Mouse (Mus musculus): Measurements from ENCODE around the gene Mmp19. TPM values are rescaled to one million over a fixed set of nuclear protein-coding genes. Genes with fewer than 3 reads are reported as not detected.
A peak's percentile ranks its signal among the peaks of the same experiment; 100 is the strongest.

Gene Mmp19
- 0.73 and 1.6 TPM in 2 replicates for polyA plus RNA-seq (2015; fragmentation: Nextera tagmentation; extraction: Ambion mirVana)

- H3K4me3 ChIP-seq (replicated peaks): no peak within 1 kb of the TSS
- ATAC-seq (replicated peaks; ENCODE audit: low FRiP score): no peak
- 79% methylated on average over 7 of the region's 7 CpGs for WGBS
- H3K9ac ChIP-seq: no peak within 1 kb of the TSS
- no peaks in the 10 kb centered on the region for H3K36me3 ChIP-seq
- no peak within 1 kb of the TSS for H3K27ac ChIP-seq
- H3K4me2 ChIP-seq: no peak within 1 kb of the TSS
- no peaks in the 10 kb centered on the region for H3K9me3 ChIP-seq (replicated peaks)
- no peaks in the 10 kb centered on the region for H3K4me1 ChIP-seq
- H3K27me3 ChIP-seq: peaks cover 2% of the 10 kb centered on the region; the same call in 1 of the 2 replicates
These were observed at the start of gene Mmp19 for GRCm38 (mm10) chr10:128790398-128791124. TSS of gene Mmp19 (plus strand) at chr10:128790910.

- Histone ChIP-seq H3K4me2 (peak overlapping the region; percentile 94), H3K27ac (no peak overlapping the region), H3K4me3 (replicated peaks) (peak overlapping the region; percentile 68; the same call in 1 of the 2 replicates), H3K36me3 (no peaks in the 10 kb centered on the region), H3K27me3 (peaks cover 20% of the 10 kb centered on the region), H3K4me1 (peaks cover 31% of the 10 kb centered on the region), H3K9ac (0 out of 2 replicates have a peak overlapping the region, but pooled peaks have one; percentile 71), H3K9me3 (replicated peaks) (no peaks in the 10 kb centered on the region)
- ATAC-seq (replicated peaks; ENCODE audit: low FRiP score): no peak
- WGBS: 30% methylated on average over 4 of the region's 4 CpGs
These were observed 48.1 kb upstream of the Mmp19 start for GRCm38 (mm10) chr10:128742616-128743015.

GRCm38 (mm10) chr10:128743235-128743634 is 47.5 kb upstream of the Mmp19 start:
- WGBS: 7% methylated on average over 7 of the region's 7 CpGs
- no peak for ATAC-seq (replicated peaks; ENCODE audit: low FRiP score)
- Histone ChIP-seq H3K36me3 (no peaks in the 10 kb centered on the region), H3K4me2 (peak overlapping the region; percentile 94), H3K27ac (peak overlapping the region; percentile 54; the same call in 1 of the 2 replicates), H3K4me3 (replicated peaks) (peak overlapping the region; percentile 68), H3K4me1 (peaks cover 28% of the 10 kb centered on the region), H3K27me3 (peaks cover 20% of the 10 kb centered on the region), H3K9ac (peak overlapping the region; percentile 71), H3K9me3 (replicated peaks) (no peaks in the 10 kb centered on the region)

GRCm38 (mm10) chr10:128743791-128744191 is 46.9 kb upstream of the Mmp19 start:
- H3K27me3 ChIP-seq: peaks cover 20% of the 10 kb centered on the region
- H3K4me1 ChIP-seq: peaks cover 28% of the 10 kb centered on the region
- no peaks in the 10 kb centered on the region for H3K9me3 ChIP-seq (replicated peaks)
- peak overlapping the region; percentile 71 for H3K9ac ChIP-seq
- H3K4me2 ChIP-seq: peak overlapping the region; percentile 94
- H3K4me3 ChIP-seq (replicated peaks): peak overlapping the region; percentile 68
- H3K27ac ChIP-seq: peak overlapping the region; percentile 54
- under 1% methylated on average over 37 of the region's 37 CpGs for WGBS
- ATAC-seq (replicated peaks; ENCODE audit: low FRiP score): peak; percentile 50
- H3K36me3 ChIP-seq: no peaks in the 10 kb centered on the region

- no peak for ATAC-seq (replicated peaks; ENCODE audit: low FRiP score)
- H3K27ac ChIP-seq: peak overlapping the region; percentile 54
- 19% methylated on average over 8 of the region's 8 CpGs for WGBS
- no peaks in the 10 kb centered on the region for H3K36me3 ChIP-seq
- H3K9me3 ChIP-seq (replicated peaks): no peaks in the 10 kb centered on the region
- H3K9ac ChIP-seq: peak overlapping the region; percentile 71
- H3K4me2 ChIP-seq: peak overlapping the region; percentile 94
- peak overlapping the region; percentile 68 for H3K4me3 ChIP-seq (replicated peaks)
- peaks cover 20% of the 10 kb centered on the region for H3K27me3 ChIP-seq
- peaks cover 31% of the 10 kb centered on the region for H3K4me1 ChIP-seq
These were observed 46.5 kb upstream of the Mmp19 start for GRCm38 (mm10) chr10:128744211-128744610.

GRCm38 (mm10) chr10:128744680-128745601 is 45.8 kb upstream of the Mmp19 start, which contains the start of gene Dgka:
TSS of gene Dgka (minus strand) at chr10:128744855.
- Histone ChIP-seq H3K4me2 (peak within 1 kb of the TSS; percentile 94), H3K27ac (peak within 1 kb of the TSS; percentile 56), H3K4me1 (peaks cover 38% of the 10 kb centered on the region), H3K36me3 (no peaks in the 10 kb centered on the region), H3K9ac (peak within 1 kb of the TSS; percentile 71), H3K4me3 (replicated peaks) (peak within 1 kb of the TSS; percentile 68), H3K27me3 (peaks cover 20% of the 10 kb centered on the region), H3K9me3 (replicated peaks) (no peaks in the 10 kb centered on the region)
- WGBS: 25% methylated on average over 18 of the region's 18 CpGs
- no peak for ATAC-seq (replicated peaks; ENCODE audit: low FRiP score)

- H3K4me2 ChIP-seq: no peak overlapping the region
- WGBS: 90% methylated on average over 10 of the region's 10 CpGs
- no peak overlapping the region for H3K27ac ChIP-seq
- peaks cover 44% of the 10 kb centered on the region for H3K4me1 ChIP-seq
- no peak overlapping the region for H3K4me3 ChIP-seq (replicated peaks)
- H3K9me3 ChIP-seq (replicated peaks): no peaks in the 10 kb centered on the region
- no peak overlapping the region for H3K9ac ChIP-seq
- peaks cover 20% of the 10 kb centered on the region for H3K27me3 ChIP-seq
- no peaks in the 10 kb centered on the region for H3K36me3 ChIP-seq
- no peak for ATAC-seq (replicated peaks; ENCODE audit: low FRiP score)
These were observed 44.6 kb upstream of the Mmp19 start for GRCm38 (mm10) chr10:128745946-128746613.

GRCm38 (mm10) chr10:128746972-128747645 is 43.6 kb upstream of the Mmp19 start:
- WGBS: 40% methylated on average over 9 of the region's 9 CpGs
- Histone ChIP-seq H3K9ac (peak overlapping the region; percentile 81), H3K27ac (peak overlapping the region; percentile 99), H3K4me1 (peaks cover 44% of the 10 kb centered on the region), H3K27me3 (peaks cover 14% of the 10 kb centered on the region), H3K36me3 (no peaks in the 10 kb centered on the region), H3K9me3 (replicated peaks) (no peaks in the 10 kb centered on the region), H3K4me3 (replicated peaks) (peak overlapping the region; percentile 87), H3K4me2 (peak overlapping the region; percentile 89)
- no peak for ATAC-seq (replicated peaks; ENCODE audit: low FRiP score)

- H3K36me3 ChIP-seq: peaks cover 3% of the 10 kb centered on the region; the same call in 1 of the 2 replicates
- H3K4me3 ChIP-seq (replicated peaks): peak within 1 kb of the TSS; percentile 87
- WGBS: under 1% methylated on average over 36 of the region's 36 CpGs
- peak within 1 kb of the TSS; percentile 89 for H3K4me2 ChIP-seq
- peaks cover 8% of the 10 kb centered on the region; the same call in 1 of the 2 replicates for H3K27me3 ChIP-seq
- no peaks in the 10 kb centered on the region for H3K9me3 ChIP-seq (replicated peaks)
- H3K9ac ChIP-seq: peak within 1 kb of the TSS; percentile 81
- ATAC-seq (replicated peaks; ENCODE audit: low FRiP score): peak; percentile 82
- peak within 1 kb of the TSS; percentile 99 for H3K27ac ChIP-seq
- H3K4me1 ChIP-seq: peaks cover 41% of the 10 kb centered on the region
These were observed 43.0 kb upstream of the Mmp19 start, which contains the start of gene Pym1 for GRCm38 (mm10) chr10:128747646-128748251. TSS of gene Pym1 (plus strand) at chr10:128747889.

- WGBS: under 1% methylated on average over 37 of the region's 37 CpGs
- Histone ChIP-seq H3K27ac (peak overlapping the region; percentile 99), H3K4me1 (peaks cover 35% of the 10 kb centered on the region), H3K27me3 (peaks cover 2% of the 10 kb centered on the region; the same call in 1 of the 2 replicates), H3K36me3 (peaks cover 9% of the 10 kb centered on the region), H3K9me3 (replicated peaks) (no peaks in the 10 kb centered on the region), H3K9ac (peak overlapping the region; percentile 81), H3K4me2 (peak overlapping the region; percentile 89), H3K4me3 (replicated peaks) (peak overlapping the region; percentile 87)
- ATAC-seq (replicated peaks; ENCODE audit: low FRiP score): peak; percentile 85
These were observed 42.4 kb upstream of the Mmp19 start for GRCm38 (mm10) chr10:128748252-128748864.
